Mouse (Mus musculus): ENCODE results near the gene Pramel5. TPM values are rescaled to one million over a fixed set of nuclear protein-coding genes. Genes with fewer than 3 reads are reported as not detected.
"Not testable (repeated sequence)": the region's sequence is repeated elsewhere in the genome, so short reads cannot be mapped to it uniquely, and the experiment has no call there.

The Pramel5 gene
- polyA plus RNA-seq (2012; ENCODE audit: insufficient read depth, insufficient read length, low replicate concordance, missing spikeins) = not detected in 2 replicates

GRCm38 (mm10) chr4:144280388-144280787 lies at the start of gene Pramel5:
TSS of gene Pramel5 (minus strand) at chr4:144280488.
- H3K4me3 ChIP-seq (ENCODE audit: insufficient read depth, low read depth, low read length) = not testable (repeated sequence)
- WGBS = 71% methylated on average over 1 of the region's 1 CpGs

GRCm38 (mm10) chr4:144329949-144330348 lies 49.7 kb upstream of the Pramel5 start, which contains the start of gene Gm13128:
TSS of gene Gm13128 (plus strand) at chr4:144330249.
- H3K4me1 ChIP-seq (ENCODE audit: control insufficient read depth, insufficient read depth, low read length); H3K27ac ChIP-seq (ENCODE audit: insufficient read depth, low read depth, low read length); H3K4me3 ChIP-seq (ENCODE audit: insufficient read depth, low read depth, low read length): not testable (repeated sequence)
- 57% methylated on average over 4 of the region's 4 CpGs for WGBS

More at GRCm38 (mm10) chr4:144280388-144280787, at the start of gene Pramel5:
- H3K27ac ChIP-seq (ENCODE audit: insufficient read depth, low read depth, low read length); H3K4me1 ChIP-seq (ENCODE audit: control insufficient read depth, insufficient read depth, low read length): not testable (repeated sequence)

DNA sequence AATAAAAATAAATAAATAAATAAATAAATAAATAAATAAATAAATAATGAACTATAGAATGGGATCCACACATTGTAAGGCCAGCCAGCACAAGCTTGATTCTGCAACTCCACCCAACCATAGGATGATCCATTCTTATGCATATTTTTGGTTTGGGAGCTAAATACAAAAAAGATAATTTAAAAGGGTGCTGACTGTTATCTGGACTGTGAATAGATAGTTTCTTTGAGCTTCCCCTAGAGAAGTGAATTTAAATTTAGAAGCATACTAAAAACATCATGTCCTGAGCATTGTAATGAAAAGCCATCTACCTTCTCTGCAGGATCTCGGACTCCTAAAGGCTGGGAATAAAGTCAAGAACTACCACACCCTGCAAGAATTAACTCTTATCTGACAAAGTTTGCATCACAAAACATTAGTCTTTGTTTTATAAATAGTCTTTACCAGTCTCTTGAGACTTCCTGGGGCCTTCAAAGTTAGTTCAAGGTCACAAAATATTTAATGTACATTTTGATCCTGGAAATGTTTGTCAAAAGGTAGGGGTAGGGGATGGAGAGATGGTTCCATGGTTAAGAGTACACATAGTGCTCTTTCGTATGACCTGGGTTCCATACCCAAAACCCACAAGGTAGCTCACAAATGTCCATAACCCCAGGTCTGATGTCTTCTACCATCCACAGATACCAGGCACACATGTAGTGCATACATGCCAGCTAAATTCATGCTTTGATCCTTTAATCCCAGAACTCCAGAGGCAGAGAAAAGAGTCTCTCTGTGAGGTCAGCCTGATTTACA lies 32.6 kb upstream of the Pramel5 start:
- H3K27ac ChIP-seq (ENCODE audit: insufficient read depth, low read depth, low read length); H3K4me1 ChIP-seq (ENCODE audit: control insufficient read depth, insufficient read depth, low read length); H3K4me3 ChIP-seq (ENCODE audit: insufficient read depth, low read depth, low read length): not testable (repeated sequence)
- 73% methylated on average over 2 of the region's 2 CpGs for WGBS

GRCm38 (mm10) chr4:144299414-144299813 lies 19.1 kb upstream of the Pramel5 start:
- WGBS = 33% methylated on average over 1 of the region's 1 CpGs
- H3K4me3 ChIP-seq (ENCODE audit: insufficient read depth, low read depth, low read length); H3K4me1 ChIP-seq (ENCODE audit: control insufficient read depth, insufficient read depth, low read length); H3K27ac ChIP-seq (ENCODE audit: insufficient read depth, low read depth, low read length): not testable (repeated sequence)

GRCm38 (mm10) chr4:144254768-144255167 lies 25.5 kb downstream of the Pramel5 start:
- not testable (repeated sequence) for H3K4me1 ChIP-seq (ENCODE audit: control insufficient read depth, insufficient read depth, low read length); H3K4me3 ChIP-seq (ENCODE audit: insufficient read depth, low read depth, low read length); H3K27ac ChIP-seq (ENCODE audit: insufficient read depth, low read depth, low read length)

Other genes with a start within 250 kb of the Pramel5 start
- not detected in 2 replicates for gene Pramel4, start 221.4 kb downstream of the Pramel5 start, polyA plus RNA-seq (2012; ENCODE audit: insufficient read depth, insufficient read length, low replicate concordance, missing spikeins)
- not detected in 2 replicates for gene Gm13102, start 174.0 kb downstream of the Pramel5 start, polyA plus RNA-seq (2012; ENCODE audit: insufficient read depth, insufficient read length, low replicate concordance, missing spikeins)
- gene Oog3, start 117.8 kb downstream of the Pramel5 start, polyA plus RNA-seq (2012; ENCODE audit: insufficient read depth, insufficient read length, low replicate concordance, missing spikeins) = not detected in 2 replicates
- not detected in 2 replicates for gene Oog2, start 89.8 kb downstream of the Pramel5 start, polyA plus RNA-seq (2012; ENCODE audit: insufficient read depth, insufficient read length, low replicate concordance, missing spikeins)
- gene C87977, start 67.2 kb downstream of the Pramel5 start, polyA plus RNA-seq (2012; ENCODE audit: insufficient read depth, insufficient read length, low replicate concordance, missing spikeins) = not detected in 2 replicates
- not detected in 2 replicates for gene Gm13128, start 49.8 kb upstream of the Pramel5 start, polyA plus RNA-seq (2012; ENCODE audit: insufficient read depth, insufficient read length, low replicate concordance, missing spikeins)
- not detected in 2 replicates for gene Gm13119, start 77.5 kb upstream of the Pramel5 start, polyA plus RNA-seq (2012; ENCODE audit: insufficient read depth, insufficient read length, low replicate concordance, missing spikeins)
- gene Pramef20, start 97.4 kb upstream of the Pramel5 start, polyA plus RNA-seq (2012; ENCODE audit: insufficient read depth, insufficient read length, low replicate concordance, missing spikeins) = not detected in 2 replicates
- not detected in 2 replicates for gene Pramef12, start 128.0 kb upstream of the Pramel5 start, polyA plus RNA-seq (2012; ENCODE audit: insufficient read depth, insufficient read length, low replicate concordance, missing spikeins)
- not detected in 2 replicates for gene 1700012P22Rik, start 158.3 kb upstream of the Pramel5 start, polyA plus RNA-seq (2012; ENCODE audit: insufficient read depth, insufficient read length, low replicate concordance, missing spikeins)
- not detected in 2 replicates for gene Gm9944, start 172.8 kb upstream of the Pramel5 start, polyA plus RNA-seq (2012; ENCODE audit: insufficient read depth, insufficient read length, low replicate concordance, missing spikeins)
- not detected in 2 replicates for gene Aadacl3, start 183.3 kb upstream of the Pramel5 start, polyA plus RNA-seq (2012; ENCODE audit: insufficient read depth, insufficient read length, low replicate concordance, missing spikeins)
- not detected in 2 replicates for gene 9430007A20Rik, start 239.3 kb upstream of the Pramel5 start, polyA plus RNA-seq (2012; ENCODE audit: insufficient read depth, insufficient read length, low replicate concordance, missing spikeins)